Mouse (Mus musculus): ENCODE measurements at regions not wholly inside any gene's neighbourhood (a gene's known extent, or its start where the extent isn't known, plus 50 kb on each side); places are given as distances from the start of the nearest gene placed in this dataset.

DNA sequence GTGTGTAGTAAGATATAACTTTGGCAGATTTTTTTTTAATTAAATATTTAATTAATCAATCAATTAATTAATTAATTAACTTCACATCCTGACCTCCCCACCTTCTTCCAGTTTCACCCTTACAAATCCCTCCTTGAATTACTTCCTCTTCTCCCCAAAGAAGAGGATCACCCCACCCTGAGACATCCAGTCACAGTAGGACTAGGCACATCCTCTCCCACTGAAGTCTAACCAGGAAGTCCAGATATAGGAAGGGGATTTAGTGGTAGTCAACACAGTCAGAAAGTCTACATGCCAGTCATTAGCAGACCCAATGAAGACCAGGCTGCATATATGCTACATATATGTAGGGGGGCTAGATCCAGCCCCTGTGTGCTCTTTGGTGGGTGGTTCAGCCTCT lies 220.2 kb downstream of the Gsdmc2 start:
- no peak for TF ChIP-seq KAT2A (conservative IDR thresholded peaks at IDR 0.05; ENCODE audit: low read depth, low read length)
- TF ChIP-seq CTCF (IDR thresholded peaks at IDR 0.05 in 2 of 3, conservative IDR thresholded peaks at IDR 0.05 in 1 of 3; ENCODE audit: control insufficient read depth in 1 of 3, insufficient read depth in 1 of 3, low read depth in 2 of 3, low read length in 3 of 3, poor library complexity in 1 of 3, severe bottlenecking in 1 of 3): no peak
- no peak for TF ChIP-seq USF1 (IDR thresholded peaks at IDR 0.05; ENCODE audit: low read depth, low read length)
- TF ChIP-seq TBP (IDR thresholded peaks at IDR 0.05; ENCODE audit: low read depth, low read length): no peak
- no peak for TF ChIP-seq CHD2 (IDR thresholded peaks at IDR 0.05; ENCODE audit: low read length)
